Mouse (Mus musculus): Measurements from ENCODE around the gene Pald1.

The Pald1 gene

GRCm38 (mm10) chr10:61277918-61278674 lies 105.2 kb downstream of the Pald1 start:
- DNase-seq (ENCODE audit: low spot score), result peak; percentile 31

DNA sequence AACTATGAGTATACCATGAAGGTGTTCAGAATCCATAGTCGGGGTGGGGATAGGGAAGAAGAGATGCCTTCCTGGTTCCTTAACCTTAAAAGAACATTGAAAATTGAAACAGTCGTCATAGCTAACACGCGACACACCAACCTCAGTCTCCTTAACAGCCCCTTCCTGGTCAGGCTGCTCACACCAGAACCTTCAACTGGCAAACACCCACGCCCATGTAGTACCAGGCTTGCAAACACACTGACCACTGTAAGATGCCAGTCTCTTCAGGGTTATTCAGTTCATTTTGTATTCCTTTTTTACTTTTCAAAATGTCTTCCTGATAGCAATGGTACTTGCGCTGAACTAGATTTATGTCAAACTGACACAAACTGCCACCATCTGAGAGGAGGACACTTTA lies 106.3 kb downstream of the Pald1 start:
- DNase-seq (ENCODE audit: low spot score), result no peak

DNA sequence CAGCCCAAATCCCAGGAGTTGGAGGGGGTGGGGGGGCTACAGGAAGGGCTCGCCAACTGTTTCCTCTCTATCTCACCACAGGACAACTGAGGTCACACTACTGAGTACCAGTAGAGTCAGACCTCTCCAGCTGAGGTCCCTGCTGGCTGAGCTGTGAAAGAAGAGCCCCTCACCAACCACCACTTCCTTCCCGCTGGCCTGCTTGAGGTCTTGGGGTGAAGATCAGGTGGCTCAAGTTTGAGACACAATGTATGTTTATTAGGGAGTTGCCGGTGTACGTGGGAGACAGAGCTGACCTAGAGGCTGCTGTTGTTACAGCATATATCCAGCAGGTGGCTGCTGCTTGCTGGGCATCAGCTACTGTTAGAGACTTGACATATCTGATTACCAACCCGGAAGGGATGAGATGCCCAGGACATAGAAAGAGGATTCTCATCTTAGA lies 107.6 kb downstream of the Pald1 start:
- DNase-seq (ENCODE audit: low spot score), result peak; percentile 37

GRCm38 (mm10) chr10:61274532-61274931 lies 108.8 kb downstream of the Pald1 start:
- DNase-seq (ENCODE audit: low spot score), result no peak

DNA sequence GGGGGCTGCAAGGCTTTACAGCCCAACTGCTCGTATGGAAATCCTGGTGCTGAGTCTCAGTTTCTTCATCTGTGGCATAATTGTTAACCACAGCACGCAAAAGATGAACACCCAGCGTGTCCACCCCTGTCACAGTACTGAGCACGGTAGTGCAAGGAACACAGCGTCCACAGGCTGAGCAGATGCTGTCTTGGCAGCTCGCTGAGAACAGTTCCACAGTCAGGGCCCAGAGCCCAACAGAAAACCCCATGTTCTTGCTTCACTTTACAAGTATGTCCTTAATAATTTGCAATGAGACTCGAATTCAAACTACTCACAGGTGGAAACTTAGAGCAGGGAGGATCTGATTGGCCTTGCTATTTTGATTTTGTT lies 109.5 kb downstream of the Pald1 start:
- peak; percentile 42 for DNase-seq (ENCODE audit: low spot score)

DNA sequence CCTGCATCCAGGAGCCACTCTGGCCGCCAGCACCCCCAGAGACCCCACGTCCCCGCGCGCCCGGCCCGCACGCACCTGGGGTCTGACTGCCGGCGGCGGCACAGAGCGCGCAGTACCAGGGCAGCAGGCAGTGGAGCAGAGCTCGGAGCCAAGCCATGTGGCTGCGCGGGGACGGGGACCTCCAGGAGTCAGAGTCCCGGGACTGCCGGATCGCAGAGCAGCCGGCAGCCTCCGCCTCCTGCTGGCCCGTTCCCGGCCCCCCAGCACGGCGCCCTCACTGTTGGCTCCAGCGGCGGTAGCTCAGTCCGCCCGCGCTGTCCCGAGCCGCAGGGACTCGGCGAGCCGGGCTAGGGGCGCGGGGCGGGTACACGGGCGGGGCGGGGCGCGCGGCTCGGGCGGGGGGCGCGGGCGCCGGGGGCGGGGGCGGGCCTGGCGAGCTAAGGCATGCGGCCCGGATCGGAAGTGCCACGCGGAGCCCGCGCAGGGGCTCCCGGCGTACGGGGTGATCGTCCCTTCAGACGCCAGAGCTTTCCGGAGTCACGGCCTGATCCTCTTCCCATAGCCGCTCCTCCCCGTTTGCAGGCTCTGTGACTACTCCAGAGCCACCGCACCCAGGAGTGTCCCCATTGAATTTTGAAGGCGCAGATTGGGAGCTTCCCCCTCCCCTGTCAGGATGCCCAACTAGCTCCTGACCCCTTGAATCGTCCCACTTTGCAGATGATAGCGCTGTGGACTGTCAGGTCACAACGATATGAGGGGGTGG lies 110.1 kb downstream of the Pald1 start, which contains the start of gene Adamts14:
Gene Adamts14, minus strand, starts transcription at position 358 of the 763 bp plus-strand sequence.
- DNase-seq (ENCODE audit: low spot score), result peak; percentile 20

DNA sequence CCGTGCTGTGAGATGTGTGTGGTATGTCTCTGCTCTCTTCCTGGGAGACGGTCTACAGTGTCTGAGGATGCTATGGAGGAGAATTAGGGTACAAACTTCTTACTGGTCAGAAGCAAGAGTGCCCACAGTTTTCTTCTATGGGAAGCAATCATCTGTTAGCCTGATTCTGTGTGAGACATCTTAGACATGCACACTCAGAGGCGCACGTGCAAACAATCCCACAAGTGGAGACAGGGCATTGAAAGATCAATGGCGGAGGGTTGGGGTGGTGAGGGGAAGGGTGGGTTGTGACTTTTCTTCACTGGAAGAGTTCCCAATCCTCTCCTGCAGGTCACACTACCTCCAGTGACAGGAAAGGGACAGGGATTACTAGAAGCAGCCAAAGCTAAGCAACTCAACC lies 110.7 kb downstream of the Pald1 start:
- no peak for DNase-seq (ENCODE audit: low spot score)

DNA sequence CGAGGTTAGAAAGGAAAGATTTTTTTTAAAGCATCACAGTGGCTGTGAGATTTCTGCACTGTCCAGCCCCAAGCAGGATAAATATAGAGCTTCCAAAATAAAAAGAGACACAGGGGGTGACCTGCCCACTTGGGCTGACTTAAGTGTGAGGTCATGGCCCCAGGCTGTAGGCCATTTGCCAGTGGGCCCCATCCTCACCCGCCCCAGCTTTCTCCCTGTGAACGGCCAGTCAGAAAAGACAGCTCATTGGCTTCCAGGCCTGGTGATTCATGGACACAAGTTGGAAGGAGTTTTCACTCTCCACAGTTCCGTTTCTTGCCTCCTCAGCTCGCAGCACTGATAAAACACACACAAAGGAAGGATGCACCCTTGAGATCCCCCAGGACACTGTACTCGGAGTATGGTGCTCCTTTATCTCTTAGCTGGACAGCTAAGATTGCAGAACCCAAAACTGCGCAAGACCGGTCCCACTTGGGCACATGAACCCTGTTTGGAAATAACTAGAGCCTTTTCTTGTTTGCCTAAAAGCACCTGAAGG lies 111.2 kb downstream of the Pald1 start:
- peak; percentile 35 for DNase-seq (ENCODE audit: low spot score)

Measured in urinary bladder, postnatal 14 days (tissue).